Mouse (Mus musculus) MEL (cell line): ENCODE results near the gene Rxra. TPM values are rescaled to one million over a fixed set of nuclear protein-coding genes. Genes with fewer than 3 reads are reported as not detected.

Experiments
- DNase-seq: peaks from one replicate; pipeline ENCODE4 v3.0.0; 2011; ENCODE audit warnings: low read depth, low spot score
- H3K27ac ChIP-seq: 2 replicates; pipeline ENCODE4 v1.5.1; 2012; ENCODE audit warnings: low read depth, mild to moderate bottlenecking, control low read depth, low read length, moderate library complexity; ENCODE audit not compliant: control insufficient read depth
- H3K27me3 ChIP-seq, 2 experiments: fragments of 150-350 bp in 1 of 2; sonication (generic) in 1 of 2; 2 replicates each; pipeline ENCODE4 v1.6.1; 2012; ENCODE audit warnings: low read length in 2 of 2, mild to moderate bottlenecking in 2 of 2, improper control_type of control experiment in 1 of 2, moderate library complexity in 1 of 2; ENCODE audit not compliant: insufficient read depth in 2 of 2, control insufficient read depth in 1 of 2
- H3K36me3 ChIP-seq, 2 experiments: 2 replicates each; pipeline ENCODE4 v1.6.1; 2012 to 2014; ENCODE audit warnings: low read length in 2 of 2, improper control_type of control experiment in 1 of 2, inconsistent platforms in 1 of 2, mild to moderate bottlenecking in 1 of 2; ENCODE audit not compliant: insufficient read depth in 2 of 2, control insufficient read depth in 1 of 2
- H3K4me1 ChIP-seq, 2 experiments: fragments of 150-350 bp in 1 of 2; sonication (generic) in 1 of 2; 2 replicates each; pipeline ENCODE4 v1.6.1; 2012; ENCODE audit warnings: low read length in 2 of 2, improper control_type of control experiment in 1 of 2, mild to moderate bottlenecking in 1 of 2; ENCODE audit not compliant: insufficient read depth in 2 of 2, control insufficient read depth in 1 of 2
- H3K4me3 ChIP-seq, 2 experiments: fragments of 150-350 bp in 1 of 2; sonication (generic) in 1 of 2; 2 replicates each; pipeline ENCODE4 v1.5.1; 2012; ENCODE audit warnings: low read depth in 2 of 2, low read length in 2 of 2, mild to moderate bottlenecking in 2 of 2, moderate library complexity in 2 of 2, control low read depth in 1 of 2, improper control_type of control experiment in 1 of 2; ENCODE audit not compliant: control insufficient read depth in 1 of 2, insufficient read depth in 1 of 2
- H3K79me2 ChIP-seq: 2 replicates; pipeline ENCODE4 v1.6.1; 2012; ENCODE audit warnings: mild to moderate bottlenecking, low read length, moderate library complexity; ENCODE audit not compliant: control insufficient read depth, poor library complexity, insufficient read depth
- H3K9ac ChIP-seq: 2 replicates; pipeline ENCODE4 v1.6.1; 2012; ENCODE audit warnings: low read depth, mild to moderate bottlenecking, control low read depth, low read length, moderate library complexity; ENCODE audit not compliant: control insufficient read depth, poor library complexity, severe bottlenecking
- H3K9me3 ChIP-seq: fragments of 150-350 bp; sonication (generic); replicated peaks from 2 replicates; pipeline ENCODE4 v1.6.1; 2012; ENCODE audit warnings: mild to moderate bottlenecking, low read length, improper control_type of control experiment, moderate library complexity; ENCODE audit not compliant: insufficient read depth
- CHD2 ChIP-seq: IDR thresholded peaks from 2 replicates; pipeline ENCODE4 v1.6.1; 2011; ENCODE audit warnings: low read length, improper control_type of control experiment
- CTCF ChIP-seq, 3 experiments: IDR thresholded peaks in 2 of 3; conservative IDR thresholded peaks in 1 of 3; 2 replicates each; pipeline ENCODE4 v1.5.1; 2011 to 2012; ENCODE audit warnings: low read length in 3 of 3, low read depth in 2 of 3, mild to moderate bottlenecking in 2 of 3, improper control_type of control experiment in 1 of 3, inconsistent platforms in 1 of 3, mixed read lengths in 1 of 3, moderate library complexity in 1 of 3; ENCODE audit not compliant: control insufficient read depth in 1 of 3, insufficient read depth in 1 of 3, poor library complexity in 1 of 3, severe bottlenecking in 1 of 3
- E2F4 ChIP-seq: IDR thresholded peaks from 2 replicates; pipeline ENCODE4 v1.6.1; 2011; ENCODE audit warnings: low read depth, low read length, improper control_type of control experiment, borderline replicate concordance
- EP300 ChIP-seq, 2 experiments: IDR thresholded peaks; 2 replicates each; pipeline ENCODE4 v1.6.1; 2011; ENCODE audit warnings: improper control_type of control experiment in 2 of 2, low read length in 2 of 2, low read depth in 1 of 2, mild to moderate bottlenecking in 1 of 2
- ETS1 ChIP-seq: IDR thresholded peaks from 2 replicates; pipeline ENCODE4 v1.6.1; 2012; ENCODE audit warnings: low read depth, mild to moderate bottlenecking, inconsistent platforms, low read length, improper control_type of control experiment, moderate library complexity
- GABPA ChIP-seq: IDR thresholded peaks from 2 replicates; pipeline ENCODE4 v1.6.1; 2012; ENCODE audit warnings: low read depth, mild to moderate bottlenecking, inconsistent platforms, low read length, improper control_type of control experiment, moderate library complexity
- GATA1 ChIP-seq: IDR thresholded peaks from 2 replicates; pipeline ENCODE4 v1.6.1; 2011; ENCODE audit warnings: low read depth, low read length, improper control_type of control experiment
- MAX ChIP-seq: IDR thresholded peaks from 2 replicates; pipeline ENCODE4 v1.6.1; 2011; ENCODE audit warnings: low read length, improper control_type of control experiment
- MYB ChIP-seq: IDR thresholded peaks from 2 replicates; pipeline ENCODE4 v1.6.1; 2011; ENCODE audit warnings: mild to moderate bottlenecking, low read depth, low read length, improper control_type of control experiment
- NELFE ChIP-seq: IDR thresholded peaks from 2 replicates; pipeline ENCODE4 v1.6.1; 2011; ENCODE audit warnings: low read depth, low read length, improper control_type of control experiment
- POLR2A ChIP-seq, 2 experiments: IDR thresholded peaks; 2 replicates each; pipeline ENCODE4 v1.6.1; 2011 to 2012; ENCODE audit warnings: low read length in 2 of 2, mild to moderate bottlenecking in 2 of 2, control low read depth in 1 of 2, improper control_type of control experiment in 1 of 2, low read depth in 1 of 2, moderate library complexity in 1 of 2; ENCODE audit not compliant: control insufficient read depth in 1 of 2, insufficient read depth in 1 of 2, poor library complexity in 1 of 2
- RCOR1 ChIP-seq: IDR thresholded peaks from 2 replicates; pipeline ENCODE4 v1.6.1; 2012; ENCODE audit warnings: low read depth, mild to moderate bottlenecking, inconsistent platforms, low read length, improper control_type of control experiment
- TCF12 ChIP-seq: IDR thresholded peaks from 2 replicates; pipeline ENCODE4 v1.6.1; 2014; ENCODE audit warnings: low read depth, mild to moderate bottlenecking, inconsistent platforms, low read length, improper control_type of control experiment, moderate library complexity
- USF2 ChIP-seq, 2 experiments: IDR thresholded peaks; 2 replicates each; pipeline ENCODE4 v1.6.1; 2011 to 2012; ENCODE audit warnings: improper control_type of control experiment in 2 of 2, low read length in 2 of 2, borderline replicate concordance in 1 of 2, inconsistent platforms in 1 of 2, low read depth in 1 of 2, mild to moderate bottlenecking in 1 of 2; ENCODE audit not compliant: insufficient read depth in 1 of 2
- ZC3H11A ChIP-seq: IDR thresholded peaks from 2 replicates; pipeline ENCODE4 v1.6.1; 2012; ENCODE audit warnings: low read depth, mild to moderate bottlenecking, inconsistent platforms, low read length, improper control_type of control experiment
- ZKSCAN1 ChIP-seq: IDR thresholded peaks from 2 replicates; pipeline ENCODE4 v1.6.1; 2012; ENCODE audit warnings: low read depth, mild to moderate bottlenecking, inconsistent platforms, low read length, improper control_type of control experiment, moderate library complexity
- polyA plus RNA-seq, 2 experiments: library from polyadenylated mRNA; stranded (reverse) in 1 of 2; unstranded in 1 of 2; fragments of >175 nt in 1 of 2; fragments of >200 nt in 1 of 2; gene quantifications; 2 replicates each; pipeline versions ENCODE4 v1.2.1 to v1.2.4; 2012; ENCODE audit warnings: low replicate concordance in 2 of 2, low read depth in 1 of 2; ENCODE audit not compliant: insufficient read length in 2 of 2, insufficient read depth in 1 of 2, missing spikeins in 1 of 2
- total RNA-seq: library from RNA; depleted of rRNA; stranded (reverse); fragments of 300-350 nt; gene quantifications from 2 replicates; pipeline ENCODE4 v1.2.3, GENCODE M21; 2012

Rxra gene
- total and polyA plus RNA-seq, 3 experiments, result 11.7 to 19.6 TPM; not detected in 1

DNA sequence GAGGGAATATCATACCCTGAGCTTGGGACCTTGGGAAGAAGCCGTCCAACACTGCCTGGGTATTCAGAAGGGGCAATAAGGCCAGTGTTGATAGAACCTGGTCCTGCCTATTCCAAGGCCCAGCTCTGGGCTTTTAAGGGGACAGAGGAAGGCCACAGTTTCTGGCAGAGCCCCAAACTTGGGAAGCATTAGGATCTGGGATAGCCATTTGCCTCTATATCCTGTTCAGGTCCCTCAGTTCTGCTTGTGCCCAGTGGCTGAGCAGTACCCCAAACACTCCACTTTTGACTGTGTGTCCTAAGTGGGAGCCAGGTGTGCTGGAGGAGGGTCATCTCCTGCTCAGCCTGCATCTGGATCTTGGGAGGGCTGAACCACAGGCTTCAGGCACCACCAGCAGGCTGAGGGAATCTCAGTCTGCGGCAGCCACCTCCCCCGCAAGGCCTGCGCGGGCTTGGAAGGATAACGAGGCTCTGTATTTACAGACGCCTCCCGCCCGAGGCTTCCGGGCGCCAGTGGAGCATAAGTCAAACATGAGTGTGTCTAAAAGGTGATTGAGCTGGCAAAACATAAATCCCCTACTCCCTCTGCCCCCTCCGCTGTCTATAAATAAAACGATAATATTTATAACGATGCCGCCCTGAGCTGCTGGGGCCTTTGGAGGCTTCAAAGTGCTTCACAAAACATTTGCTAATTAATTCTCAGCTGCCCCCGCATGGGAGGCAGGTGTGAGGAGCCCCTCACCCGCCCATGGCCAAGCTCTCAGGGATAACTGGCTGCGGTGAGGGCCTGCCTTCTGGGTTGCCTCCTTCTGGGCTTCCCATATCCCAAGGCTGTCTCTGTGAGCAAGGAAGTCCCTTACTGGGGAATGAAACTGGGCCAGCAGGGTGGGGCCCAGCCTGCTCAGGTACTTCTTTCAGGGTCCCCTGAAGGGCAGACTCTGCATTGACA is 69.7 kb downstream of the Rxra start:
- H3K4me1 ChIP-seq, result no peaks in the 10 kb centered on the region
- no peak overlapping the region for H3K4me3 ChIP-seq
- H3K36me3 ChIP-seq, result no peaks in the 10 kb centered on the region
- no peak overlapping the region for H3K9ac ChIP-seq
- TF ChIP-seq GATA1, result no peak
- TF ChIP-seq MAX, result no peak
- TF ChIP-seq MYB, result no peak
- TF ChIP-seq EP300 (IDR thresholded peaks at IDR 0.05; ENCODE audit: low read depth in 1 of 2, low read length in 2 of 2), result no peak
- no peak for TF ChIP-seq GABPA
- H3K27ac ChIP-seq, result no peak overlapping the region
- no peaks in the 10 kb centered on the region for H3K79me2 ChIP-seq
- no peak for DNase-seq
- H3K9me3 ChIP-seq, result no peaks in the 10 kb centered on the region
- H3K27me3 ChIP-seq, result no peaks in the 10 kb centered on the region

DNA sequence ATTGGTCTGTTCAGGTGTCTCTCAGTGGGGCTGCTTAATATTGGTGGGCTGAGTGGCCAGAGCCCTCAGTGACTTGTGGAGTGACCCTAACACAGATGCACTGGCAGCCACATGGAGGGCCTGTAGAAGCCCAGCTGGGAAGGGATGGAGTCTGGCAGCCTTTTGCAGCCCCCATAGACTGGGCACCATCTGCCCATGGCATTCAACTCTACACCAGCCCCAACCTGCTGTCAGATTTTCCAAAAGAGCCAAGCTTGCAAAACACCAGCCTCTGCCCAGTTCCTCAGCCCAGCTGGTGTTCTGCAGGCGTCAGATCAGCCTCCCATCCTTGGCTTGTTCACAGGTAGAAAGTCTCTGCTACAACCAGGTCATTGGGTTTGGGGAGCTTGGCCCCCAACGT is 70.6 kb downstream of the Rxra start:
- Histone ChIP-seq H3K79me2 (no peaks in the 10 kb centered on the region), H3K27ac (no peak overlapping the region), H3K27me3 (no peaks in the 10 kb centered on the region), H3K36me3 (no peaks in the 10 kb centered on the region), H3K9me3 (no peaks in the 10 kb centered on the region), H3K9ac (no peak overlapping the region), H3K4me3 (no peak overlapping the region), H3K4me1 (0 out of 4 replicates have a peak, but pooled peaks cover 0 to 1% of the 10 kb centered on the region in 2 experiments)
- no peak for DNase-seq
- TF ChIP-seq CHD2, result no peak
- no peak for TF ChIP-seq TCF12
- TF ChIP-seq POLR2A (IDR thresholded peaks at IDR 0.05; ENCODE audit: control insufficient read depth in 1 of 2, insufficient read depth in 1 of 2, low read depth in 1 of 2, low read length in 2 of 2, poor library complexity in 1 of 2), result no peak
- TF ChIP-seq ZC3H11A, result no peak
- TF ChIP-seq CTCF (IDR thresholded peaks at IDR 0.05 in 2 of 3, conservative IDR thresholded peaks at IDR 0.05 in 1 of 3; ENCODE audit: control insufficient read depth in 1 of 3, insufficient read depth in 1 of 3, low read depth in 2 of 3, low read length in 3 of 3, poor library complexity in 1 of 3, severe bottlenecking in 1 of 3), result no peak
- no peak for TF ChIP-seq NELFE
- no peak for TF ChIP-seq E2F4
- no peak for TF ChIP-seq ZKSCAN1
- no peak for TF ChIP-seq USF2 (IDR thresholded peaks at IDR 0.05; ENCODE audit: borderline replicate concordance in 1 of 2, insufficient read depth in 1 of 2, low read depth in 1 of 2, low read length in 2 of 2)
- no peak for TF ChIP-seq RCOR1
- TF ChIP-seq ETS1, result no peak
